Mouse (Mus musculus) midbrain, embryonic 16.5 days (tissue): ENCODE results near the gene Tex37. TPM values are rescaled to one million over a fixed set of nuclear protein-coding genes. Genes with fewer than 3 reads are reported as not detected.

Experiments
- ATAC-seq: fragments of 200-750 bp; cut with Nextera tagmentation; 2 replicates; pipeline ENCODE4 v1.8.0; 2017; ENCODE audit warnings: moderate TSS enrichment
- H3K27ac ChIP-seq: fragments of 300-500 bp; sonication (generic); 2 replicates; pipeline ENCODE4 v1.5.1; 2014; ENCODE audit warnings: mild to moderate bottlenecking, low read length, mixed read lengths
- H3K27me3 ChIP-seq: fragments of 300-500 bp; sonication (generic); 2 replicates; pipeline ENCODE4 v1.6.1; 2014; ENCODE audit warnings: low read depth, low read length, mixed read lengths; ENCODE audit not compliant: control insufficient read depth, insufficient read depth
- H3K36me3 ChIP-seq: fragments of 300-500 bp; sonication (generic); 2 replicates; pipeline ENCODE4 v1.6.1; 2014; ENCODE audit warnings: mild to moderate bottlenecking, low read length, moderate library complexity, mixed read lengths; ENCODE audit not compliant: control insufficient read depth, insufficient read depth
- H3K4me1 ChIP-seq: fragments of 300-500 bp; sonication (generic); 2 replicates; pipeline ENCODE4 v1.6.1; 2014; ENCODE audit warnings: mild to moderate bottlenecking, low read length, mixed read lengths; ENCODE audit not compliant: control insufficient read depth, insufficient read depth
- H3K4me2 ChIP-seq: fragments of 300-500 bp; sonication (generic); 2 replicates; pipeline ENCODE4 v1.6.1; 2014; ENCODE audit warnings: mild to moderate bottlenecking, low read length, mixed read lengths
- H3K4me3 ChIP-seq: fragments of 300-500 bp; sonication (generic); 2 replicates; pipeline ENCODE4 v1.5.1; 2014; ENCODE audit warnings: low read depth, mild to moderate bottlenecking, low read length, moderate library complexity, mixed read lengths
- H3K9ac ChIP-seq: fragments of 300-500 bp; sonication (generic); 2 replicates; pipeline ENCODE4 v1.6.1; 2014; ENCODE audit warnings: low read depth, low read length, mixed read lengths
- H3K9me3 ChIP-seq: fragments of 300-500 bp; sonication (generic); replicated peaks from 2 replicates; pipeline ENCODE4 v1.6.1; 2014; ENCODE audit warnings: mild to moderate bottlenecking, low read length, mixed read lengths; ENCODE audit not compliant: control insufficient read depth, poor library complexity, severe bottlenecking
- WGBS: fragments of 180-500 bp; shearing (Covaris S2); extraction: QIAGEN DNeasy Blood & Tissue Kit; methylation state at CpG from one replicate; pipeline ENCODE4 v1.1.7; 2014; 5-methylcytosine and 5-hydroxymethylcytosine counted together
- polyA plus RNA-seq: library from polyadenylated mRNA; unstranded; fragments of >200 nt; fragmentation: Nextera tagmentation; extraction: Ambion mirVana; gene quantifications from 2 replicates; pipeline ENCODE4 v1.2.1, GENCODE M21; 2015

Tex37 gene
- polyA plus RNA-seq, 1 experiment from 2014 or later = not detected

GRCm38 (mm10) chr6:70872128-70872527, 46.6 kb downstream of the Tex37 start:
- H3K9ac ChIP-seq = no peak overlapping the region
- H3K4me3 ChIP-seq = no peak overlapping the region
- H3K4me1 ChIP-seq = peaks cover 5% of the 10 kb centered on the region; the same call in 1 of the 2 replicates
- H3K27me3 ChIP-seq = no peaks in the 10 kb centered on the region
- WGBS = 63% methylated on average over 10 of the region's 10 CpGs
- peak overlapping the region; percentile 7; the same call in 1 of the 2 replicates for H3K4me2 ChIP-seq
- no peaks in the 10 kb centered on the region for H3K9me3 ChIP-seq
- H3K36me3 ChIP-seq = no peaks in the 10 kb centered on the region
- H3K27ac ChIP-seq = no peak overlapping the region
- peak; percentile 74 for ATAC-seq

- Histone ChIP-seq H3K4me1 (peaks cover 5% of the 10 kb centered on the region; the same call in 1 of the 2 replicates), H3K27me3 (no peaks in the 10 kb centered on the region), H3K9ac (no peak overlapping the region), H3K36me3 (no peaks in the 10 kb centered on the region), H3K27ac (no peak overlapping the region), H3K4me2 (no peak overlapping the region), H3K4me3 (no peak overlapping the region), H3K9me3 (no peaks in the 10 kb centered on the region)
- 76% methylated on average over 14 of the region's 14 CpGs for WGBS
- ATAC-seq = no peak
Measured at GRCm38 (mm10) chr6:70871511-70871980, 47.2 kb downstream of the Tex37 start.

- ATAC-seq = no peak
- H3K4me1 ChIP-seq = peaks cover 3% of the 10 kb centered on the region; the same call in 1 of the 2 replicates
- H3K4me2 ChIP-seq = no peak overlapping the region
Measured at GRCm38 (mm10) chr6:70867297-70867696, 51.4 kb downstream of the Tex37 start.

GRCm38 (mm10) chr6:70866761-70867160, 52.0 kb downstream of the Tex37 start:
- no peak overlapping the region for H3K4me3 ChIP-seq
- no peaks in the 10 kb centered on the region for H3K4me1 ChIP-seq
- no peaks in the 10 kb centered on the region for H3K27me3 ChIP-seq
- ATAC-seq = no peak
- no peak overlapping the region for H3K27ac ChIP-seq
- 66% methylated on average over 5 of the region's 5 CpGs for WGBS
- no peaks in the 10 kb centered on the region for H3K9me3 ChIP-seq
- H3K36me3 ChIP-seq = no peaks in the 10 kb centered on the region
- no peak overlapping the region for H3K9ac ChIP-seq
- no peak overlapping the region for H3K4me2 ChIP-seq

More at GRCm38 (mm10) chr6:70867297-70867696, 51.4 kb downstream of the Tex37 start:
- H3K9ac ChIP-seq = no peak overlapping the region
- no peak overlapping the region for H3K27ac ChIP-seq
- 93% methylated on average over 9 of the region's 9 CpGs for WGBS
- H3K27me3 ChIP-seq = no peaks in the 10 kb centered on the region
- no peaks in the 10 kb centered on the region for H3K9me3 ChIP-seq
- H3K4me3 ChIP-seq = no peak overlapping the region
- no peaks in the 10 kb centered on the region for H3K36me3 ChIP-seq

- H3K4me3 ChIP-seq = no peak overlapping the region
- H3K36me3 ChIP-seq = no peaks in the 10 kb centered on the region
- no peak overlapping the region for H3K9ac ChIP-seq
- no peaks in the 10 kb centered on the region for H3K4me1 ChIP-seq
- H3K27me3 ChIP-seq = no peaks in the 10 kb centered on the region
- no peak overlapping the region for H3K27ac ChIP-seq
- no peaks in the 10 kb centered on the region for H3K9me3 ChIP-seq
- H3K4me2 ChIP-seq = no peak overlapping the region
- ATAC-seq = no peak
- 94% methylated on average over 6 of the region's 6 CpGs for WGBS
Measured at GRCm38 (mm10) chr6:70864285-70864684, 54.4 kb downstream of the Tex37 start.

Other genes starting within 250 kb of the Tex37 start
- gene Rpia, start 126.7 kb downstream of the Tex37 start, polyA plus RNA-seq = 2.6 and 2.9 TPM in 2 replicates
- gene Eif2ak3, start 74.4 kb downstream of the Tex37 start, polyA plus RNA-seq = 12.5 and 13.4 TPM in 2 replicates
- gene Foxi3, start 37.6 kb upstream of the Tex37 start, polyA plus RNA-seq = not detected in 2 replicates
- gene Thnsl2, start 225.5 kb upstream of the Tex37 start, polyA plus RNA-seq = 3.4 and 4.0 TPM in 2 replicates